Mouse (Mus musculus): ENCODE data around the gene E2f7.

DNA sequence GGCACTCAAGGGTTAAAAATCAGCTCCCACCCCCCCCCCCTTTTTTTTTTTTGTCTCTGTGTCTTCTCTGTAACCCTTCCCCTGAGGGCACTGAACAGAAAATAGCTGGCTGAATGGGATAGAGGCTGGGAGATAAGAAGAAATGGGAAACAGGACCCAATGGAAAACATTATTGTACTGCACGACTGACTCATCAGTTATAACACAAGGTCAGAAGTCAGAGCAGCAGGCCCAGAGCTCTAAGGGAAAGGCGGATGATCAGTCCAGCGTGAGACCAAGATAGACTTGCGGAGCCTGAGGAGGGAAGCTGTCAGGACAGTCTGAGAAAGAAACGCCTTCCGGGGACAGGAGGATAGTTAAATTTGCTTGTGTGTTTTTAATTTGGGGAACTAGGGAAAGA lies 87.1 kb downstream of the E2f7 start:
- TF ChIP-seq CTCF (IDR thresholded peaks at IDR 0.05; ENCODE audit: low read depth) (no peak), EP300 (IDR thresholded peaks at IDR 0.05; ENCODE audit: low read depth) (no peak)

Data from liver, embryonic 14.5 days (tissue).